8 mouse cellular contexts compared by ENCODE assay signal in genomic region chr8:121382583-121383241, GRCm38 (mm10).
A peak's percentile ranks its signal among the peaks of the same experiment; 100 is the strongest.
DNase-seq lines count a peak whose midpoint lies in the region; ATAC-seq and TF ChIP-seq lines count a peak whose summit lies in the region.

No protein-coding gene starts in this region.

- peak overlapping the region; percentile 65 for H3K4me2 ChIP-seq in forebrain, embryonic 16.5 days (ENCODE audit: low read length)

- peak; percentile 65 for TF ChIP-seq CTCF in left cerebral cortex, adult 2 months (IDR thresholded peaks at IDR 0.05)

- no peaks in the 10 kb centered on the region for H3K27me3 ChIP-seq in forebrain, embryonic 16.5 days (replicated peaks; ENCODE audit: control insufficient read depth, insufficient read depth, low read length)

- peaks cover 6% of the 10 kb centered on the region for H3K4me1 ChIP-seq in forebrain, embryonic 16.5 days (replicated peaks; ENCODE audit: control insufficient read depth, insufficient read depth, low read length)

- H3K9me3 ChIP-seq in forebrain, embryonic 16.5 days (ENCODE audit: control insufficient read depth, low read length): no peaks in the 10 kb centered on the region

- H3K9ac ChIP-seq in forebrain, embryonic 16.5 days (replicated peaks; ENCODE audit: low read depth, low read length): peak overlapping the region; percentile 60

- no peak overlapping the region for H3K27ac ChIP-seq in forebrain, embryonic 16.5 days (ENCODE audit: low read length)
- no peak overlapping the region for H3K27ac ChIP-seq in left cerebral cortex, adult 2 months

- WGBS in forebrain, embryonic 16.5 days: 3% methylated on average over 21 of the region's 21 CpGs

- DNase-seq in Muller cell, postnatal 12 days (ENCODE audit: inconsistent ontology term): peak; percentile 53
- peak; percentile 39 for DNase-seq in brain, embryonic 18.5 days (ENCODE audit: low read depth, low spot score)
- peak; percentile 39 to 51 for DNase-seq in left cerebral cortex, adult 2 months (ENCODE audit: extremely low spot score in 1 of 2, low spot score in 2 of 2)
- DNase-seq in spleen, adult 12 weeks (ENCODE audit: low spot score): peak; percentile 56
- DNase-seq in c-Kit-positive CD71-positive TER-119-positive erythroid progenitor cells, embryonic 14.5 days (ENCODE audit: low spot score): no peak

- intact Hi-C loops in left cerebral cortex, adult 2 months (cut with DNase I): no loop called here

- peak overlapping the region; percentile 43 for H3K4me3 ChIP-seq in forebrain, embryonic 16.5 days (replicated peaks; ENCODE audit: low read length)
- H3K4me3 ChIP-seq in left cerebral cortex, adult 2 months: no peak overlapping the region

- ATAC-seq in forebrain, embryonic 16.5 days: peak; percentile 86
- peak; percentile 81 to 84 for ATAC-seq in hematopoietic stem cell, adult 5-6 weeks (replicated peaks in 1 of 2; ENCODE audit: insufficient read depth in 1 of 2, low FRiP score in 2 of 2, low TSS enrichment in 1 of 2, low read depth in 1 of 2, poor library complexity in 2 of 2, severe bottlenecking in 2 of 2)
- ATAC-seq in megakaryocyte progenitor cell, adult 5-6 weeks (replicated peaks; ENCODE audit: poor library complexity): peak; percentile 90

- no peaks in the 10 kb centered on the region for H3K36me3 ChIP-seq in forebrain, embryonic 16.5 days (ENCODE audit: control insufficient read depth, insufficient read depth)
